Mouse (Mus musculus): ENCODE measurements around the gene Tbc1d17. TPM values are rescaled to one million over a fixed set of nuclear protein-coding genes. Genes with fewer than 3 reads are reported as not detected.

The Tbc1d17 gene
- 1.0 TPM for polyA plus RNA-seq (2014; fragmentation: Illumina TruSeq; extraction: RNeasy Lipid Tissue Mini Kit (QIAGEN cat#74804); ENCODE audit: low read depth, low replicate concordance)

GRCm38 (mm10) chr7:44848561-44849415 lies at the start of gene Tbc1d17, which contains the start of gene Akt1s1:
Gene Tbc1d17 (minus strand): TSS chr7:44849079.
Gene Akt1s1 (plus strand): TSS chr7:44848991.

GRCm38 (mm10) chr7:44895593-44896434 lies 46.9 kb upstream of the Tbc1d17 start, which contains the start of gene Fuz:
Gene Fuz (plus strand): TSS chr7:44896079.

GRCm38 (mm10) chr7:44892276-44892921 lies 43.5 kb upstream of the Tbc1d17 start, which contains the start of gene Med25:
Gene Med25 (minus strand): TSS chr7:44892712.

GRCm38 (mm10) chr7:44869697-44870528 lies 21.0 kb upstream of the Tbc1d17 start, which contains the start of gene Ptov1:
Gene Ptov1 (minus strand): TSS chr7:44869788.

GRCm38 (mm10) chr7:44857042-44857552 lies 8.2 kb upstream of the Tbc1d17 start, which contains the start of gene Pnkp:
Gene Pnkp (plus strand): TSS chr7:44857139.

GRCm38 (mm10) chr7:44816470-44817021 lies 32.3 kb downstream of the Tbc1d17 start, which contains the start of gene Atf5:
Gene Atf5 (minus strand): TSS chr7:44816658.

GRCm38 (mm10) chr7:44815721-44816469 lies 33.0 kb downstream of the Tbc1d17 start, which contains the start of the genes Nup62 and Il4i1:
Gene Nup62 (plus strand): TSS chr7:44816088.
Gene Il4i1 (plus strand): TSS chr7:44816387.

Other genes starting within 250 kb of the Tbc1d17 start
- gene Myh14, start 178.2 kb downstream of the Tbc1d17 start, polyA plus RNA-seq (2014; fragmentation: Illumina TruSeq; extraction: RNeasy Lipid Tissue Mini Kit (QIAGEN cat#74804); ENCODE audit: low read depth, low replicate concordance): 2.9 TPM
- not detected for gene Izumo2, start 140.3 kb downstream of the Tbc1d17 start, polyA plus RNA-seq (2014; fragmentation: Illumina TruSeq; extraction: RNeasy Lipid Tissue Mini Kit (QIAGEN cat#74804); ENCODE audit: low read depth, low replicate concordance)
- gene Vrk3, start 100.7 kb downstream of the Tbc1d17 start, polyA plus RNA-seq (2014; fragmentation: Illumina TruSeq; extraction: RNeasy Lipid Tissue Mini Kit (QIAGEN cat#74804); ENCODE audit: low read depth, low replicate concordance): 16.2 TPM
- 0.35 TPM for gene Zfp473, start 98.0 kb downstream of the Tbc1d17 start, polyA plus RNA-seq (2014; fragmentation: Illumina TruSeq; extraction: RNeasy Lipid Tissue Mini Kit (QIAGEN cat#74804); ENCODE audit: low read depth, low replicate concordance)
- gene Nup62, start 33.0 kb downstream of the Tbc1d17 start, polyA plus RNA-seq (2014; fragmentation: Illumina TruSeq; extraction: RNeasy Lipid Tissue Mini Kit (QIAGEN cat#74804); ENCODE audit: low read depth, low replicate concordance): 4.4 TPM
- gene Il4i1, start 32.7 kb downstream of the Tbc1d17 start, polyA plus RNA-seq (2014; fragmentation: Illumina TruSeq; extraction: RNeasy Lipid Tissue Mini Kit (QIAGEN cat#74804); ENCODE audit: low read depth, low replicate concordance): not detected
- gene Atf5, start 32.4 kb downstream of the Tbc1d17 start, polyA plus RNA-seq (2014; fragmentation: Illumina TruSeq; extraction: RNeasy Lipid Tissue Mini Kit (QIAGEN cat#74804); ENCODE audit: low read depth, low replicate concordance): 3.8 TPM
- gene Akt1s1, start 88 bp downstream of the Tbc1d17 start, polyA plus RNA-seq (2014; fragmentation: Illumina TruSeq; extraction: RNeasy Lipid Tissue Mini Kit (QIAGEN cat#74804); ENCODE audit: low read depth, low replicate concordance): 1.7 TPM
- gene Pnkp, start 8.1 kb upstream of the Tbc1d17 start, polyA plus RNA-seq (2014; fragmentation: Illumina TruSeq; extraction: RNeasy Lipid Tissue Mini Kit (QIAGEN cat#74804); ENCODE audit: low read depth, low replicate concordance): 0.19 TPM
- not detected for gene Ptov1, start 20.7 kb upstream of the Tbc1d17 start, polyA plus RNA-seq (2014; fragmentation: Illumina TruSeq; extraction: RNeasy Lipid Tissue Mini Kit (QIAGEN cat#74804); ENCODE audit: low read depth, low replicate concordance)
- 2.7 TPM for gene Med25, start 43.6 kb upstream of the Tbc1d17 start, polyA plus RNA-seq (2014; fragmentation: Illumina TruSeq; extraction: RNeasy Lipid Tissue Mini Kit (QIAGEN cat#74804); ENCODE audit: low read depth, low replicate concordance)
- 3.2 TPM for gene Fuz, start 47.0 kb upstream of the Tbc1d17 start, polyA plus RNA-seq (2014; fragmentation: Illumina TruSeq; extraction: RNeasy Lipid Tissue Mini Kit (QIAGEN cat#74804); ENCODE audit: low read depth, low replicate concordance)
- 19.4 TPM for gene Ap2a1, start 80.4 kb upstream of the Tbc1d17 start, polyA plus RNA-seq (2014; fragmentation: Illumina TruSeq; extraction: RNeasy Lipid Tissue Mini Kit (QIAGEN cat#74804); ENCODE audit: low read depth, low replicate concordance)
- gene Tsks, start 94.1 kb upstream of the Tbc1d17 start, polyA plus RNA-seq (2014; fragmentation: Illumina TruSeq; extraction: RNeasy Lipid Tissue Mini Kit (QIAGEN cat#74804); ENCODE audit: low read depth, low replicate concordance): not detected
- gene Cpt1c, start 125.8 kb upstream of the Tbc1d17 start, polyA plus RNA-seq (2014; fragmentation: Illumina TruSeq; extraction: RNeasy Lipid Tissue Mini Kit (QIAGEN cat#74804); ENCODE audit: low read depth, low replicate concordance): 0.44 TPM
- 3.3 TPM for gene Prmt1, start 137.5 kb upstream of the Tbc1d17 start, polyA plus RNA-seq (2014; fragmentation: Illumina TruSeq; extraction: RNeasy Lipid Tissue Mini Kit (QIAGEN cat#74804); ENCODE audit: low read depth, low replicate concordance)
- gene Irf3, start 148.6 kb upstream of the Tbc1d17 start, polyA plus RNA-seq (2014; fragmentation: Illumina TruSeq; extraction: RNeasy Lipid Tissue Mini Kit (QIAGEN cat#74804); ENCODE audit: low read depth, low replicate concordance): 24.0 TPM
- 0.76 TPM for gene Bcl2l12, start 149.6 kb upstream of the Tbc1d17 start, polyA plus RNA-seq (2014; fragmentation: Illumina TruSeq; extraction: RNeasy Lipid Tissue Mini Kit (QIAGEN cat#74804); ENCODE audit: low read depth, low replicate concordance)
- 6.3 TPM for gene Scaf1, start 167.3 kb upstream of the Tbc1d17 start, polyA plus RNA-seq (2014; fragmentation: Illumina TruSeq; extraction: RNeasy Lipid Tissue Mini Kit (QIAGEN cat#74804); ENCODE audit: low read depth, low replicate concordance)
- gene Rras, start 168.9 kb upstream of the Tbc1d17 start, polyA plus RNA-seq (2014; fragmentation: Illumina TruSeq; extraction: RNeasy Lipid Tissue Mini Kit (QIAGEN cat#74804); ENCODE audit: low read depth, low replicate concordance): 3.2 TPM
- 0.22 TPM for gene Prr12, start 203.8 kb upstream of the Tbc1d17 start, polyA plus RNA-seq (2014; fragmentation: Illumina TruSeq; extraction: RNeasy Lipid Tissue Mini Kit (QIAGEN cat#74804); ENCODE audit: low read depth, low replicate concordance)
- gene Nosip, start 213.3 kb upstream of the Tbc1d17 start, polyA plus RNA-seq (2014; fragmentation: Illumina TruSeq; extraction: RNeasy Lipid Tissue Mini Kit (QIAGEN cat#74804); ENCODE audit: low read depth, low replicate concordance): 6.3 TPM
- 10.9 TPM for gene Prrg2, start 213.6 kb upstream of the Tbc1d17 start, polyA plus RNA-seq (2014; fragmentation: Illumina TruSeq; extraction: RNeasy Lipid Tissue Mini Kit (QIAGEN cat#74804); ENCODE audit: low read depth, low replicate concordance)
- not detected for gene Rcn3, start 243.1 kb upstream of the Tbc1d17 start, polyA plus RNA-seq (2014; fragmentation: Illumina TruSeq; extraction: RNeasy Lipid Tissue Mini Kit (QIAGEN cat#74804); ENCODE audit: low read depth, low replicate concordance)

Data from sigmoid colon, adult 10 weeks (tissue).